Mouse (Mus musculus): ENCODE data around the gene Fip1l1. TPM values are rescaled to one million over a fixed set of nuclear protein-coding genes. Genes with fewer than 3 reads are reported as not detected.
A peak's percentile ranks its signal among the peaks of the same experiment; 100 is the strongest.

Fip1l1 gene
- total RNA-seq (2021): 10 to 100 TPM; 26.0 to 29.8 TPM

GRCm38 (mm10) chr5:74535240-74536021 is at the start of gene Fip1l1:
TSS of gene Fip1l1 (plus strand) at chr5:74535449.
- peak; percentile 89 to 95 for DNase-seq
- intact Hi-C loops (cut with DNase I): loop anchor here (5.0 kb wide), 1 partner anchor 622 kb away; no protein-coding TSS in a partner anchor

- DNase-seq: no peak
- intact Hi-C loops (cut with DNase I): no loop called here
These were observed 42.5 kb upstream of the Fip1l1 start for GRCm38 (mm10) chr5:74492705-74493104.

DNA sequence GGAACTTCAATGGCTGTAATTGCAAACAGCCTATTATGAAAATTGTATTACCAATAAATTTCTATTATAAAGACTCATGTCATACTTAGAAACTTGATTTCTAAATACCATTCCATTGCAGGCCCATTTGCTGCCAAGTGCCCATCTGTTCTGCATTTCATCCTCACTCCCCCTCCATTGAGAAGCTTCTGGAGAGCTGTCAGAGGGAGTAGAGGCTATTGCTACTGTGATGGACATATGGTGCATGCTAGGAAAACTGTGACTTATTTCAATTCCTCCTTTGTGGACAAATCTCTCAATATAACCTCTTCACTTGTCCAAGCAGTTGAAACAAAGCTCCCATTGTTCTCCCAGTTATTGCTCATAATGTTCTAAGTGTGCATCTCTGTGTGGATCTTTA is 23.6 kb upstream of the Fip1l1 start:
- no peak for DNase-seq
- intact Hi-C loops (cut with DNase I): no loop called here

DNA sequence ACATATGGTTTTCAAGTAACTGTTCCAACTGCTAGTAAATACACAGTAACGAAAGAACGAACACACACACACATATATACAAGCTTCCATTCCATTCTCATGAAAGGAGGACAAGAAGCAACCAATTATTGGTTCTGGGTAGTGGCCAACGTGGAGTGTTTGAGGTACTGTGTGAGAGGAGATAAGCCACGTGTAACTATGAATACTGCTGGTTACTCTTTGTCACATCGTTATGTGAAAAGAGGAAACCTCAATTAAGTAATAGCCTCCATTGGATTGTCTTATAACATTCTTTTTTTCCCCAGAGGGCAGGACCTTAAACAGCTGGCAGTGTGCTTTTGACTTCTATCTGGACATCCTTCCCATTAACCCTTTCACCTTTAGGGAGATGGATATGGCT is 8.2 kb upstream of the Fip1l1 start:
- intact Hi-C loops (cut with DNase I): no loop called here
- no peak for DNase-seq

GRCm38 (mm10) chr5:74530785-74531184 is 4.5 kb upstream of the Fip1l1 start:
- intact Hi-C loops (cut with DNase I): loop anchor here (5.0 kb wide), 2 partner anchors 218 to 512 kb away; partner anchors contain the start of gene Chic2
- DNase-seq: no peak

GRCm38 (mm10) chr5:74531630-74532280 is 3.5 kb upstream of the Fip1l1 start, which contains the start of gene Scfd2:
TSS of gene Scfd2 (minus strand) at chr5:74531759.
- intact Hi-C loops (cut with DNase I): loop anchor here (5.0 kb wide), 2 partner anchors 219 to 511 kb away; partner anchors contain the start of gene Chic2
- DNase-seq: peak; percentile 96

DNA sequence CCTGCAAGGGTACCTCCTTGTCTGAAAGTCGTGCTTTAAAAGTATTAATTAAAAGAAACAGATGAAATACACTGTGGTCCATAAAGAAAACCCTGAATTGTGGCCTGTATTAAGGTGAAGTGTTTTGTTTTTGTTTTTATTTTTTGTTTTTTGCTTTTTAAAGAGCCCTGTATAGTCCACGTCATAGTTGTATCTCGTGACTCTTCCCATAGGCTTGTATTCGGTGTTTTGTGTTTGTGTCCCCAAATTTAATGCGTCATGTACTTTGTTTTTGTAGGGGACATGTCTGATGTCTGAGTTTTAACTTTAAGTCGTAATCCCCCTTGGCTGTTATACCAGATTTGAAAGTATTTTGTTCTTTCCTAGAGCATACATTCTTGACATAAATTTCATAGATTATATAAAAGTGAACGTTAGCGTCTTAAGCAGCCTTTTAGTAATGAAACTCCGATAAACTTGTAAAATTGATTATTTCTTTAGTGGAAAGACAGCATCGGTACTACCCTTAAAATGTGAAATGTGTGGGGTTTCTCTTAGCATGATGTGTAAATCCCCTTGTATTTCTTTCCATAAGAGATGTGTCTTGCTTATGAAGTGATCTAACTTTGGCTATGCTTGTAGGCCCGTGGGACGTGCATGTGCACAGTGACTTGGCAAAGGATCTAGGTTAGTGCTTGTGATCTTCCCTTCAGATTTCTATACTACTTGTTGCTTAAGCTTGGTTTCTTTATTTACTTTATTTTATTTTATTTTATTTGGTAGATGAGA is 1.1 kb downstream of the Fip1l1 start:
- DNase-seq: no peak
- intact Hi-C loops (cut with DNase I): loop anchor here (5.0 kb wide), 1 partner anchor 621 kb away; no protein-coding TSS in a partner anchor

DNA sequence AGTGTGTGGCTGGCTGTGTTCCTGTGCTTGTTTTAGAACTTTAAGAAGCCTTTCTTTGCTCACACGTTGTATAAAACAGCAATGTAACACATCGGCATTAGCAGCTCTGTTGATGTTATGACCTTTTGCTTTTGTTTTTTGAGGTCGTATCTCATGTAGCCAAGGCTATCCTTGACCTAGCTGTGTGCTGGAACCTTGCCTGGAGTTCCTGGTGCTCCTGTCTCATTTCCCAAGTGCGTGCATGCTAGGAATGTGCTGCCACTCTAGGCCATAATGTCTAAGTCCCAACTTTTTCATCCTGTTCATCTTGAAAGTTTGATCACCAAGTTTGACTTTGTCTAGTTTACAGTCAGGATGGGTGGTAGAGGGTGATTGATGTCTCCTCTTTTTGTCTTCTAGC is 10.4 kb downstream of the Fip1l1 start:
- DNase-seq: no peak
- intact Hi-C loops (cut with DNase I): no loop called here

GRCm38 (mm10) chr5:74549566-74549965 is 14.3 kb downstream of the Fip1l1 start:
- DNase-seq: no peak
- intact Hi-C loops (cut with DNase I): no loop called here

DNA sequence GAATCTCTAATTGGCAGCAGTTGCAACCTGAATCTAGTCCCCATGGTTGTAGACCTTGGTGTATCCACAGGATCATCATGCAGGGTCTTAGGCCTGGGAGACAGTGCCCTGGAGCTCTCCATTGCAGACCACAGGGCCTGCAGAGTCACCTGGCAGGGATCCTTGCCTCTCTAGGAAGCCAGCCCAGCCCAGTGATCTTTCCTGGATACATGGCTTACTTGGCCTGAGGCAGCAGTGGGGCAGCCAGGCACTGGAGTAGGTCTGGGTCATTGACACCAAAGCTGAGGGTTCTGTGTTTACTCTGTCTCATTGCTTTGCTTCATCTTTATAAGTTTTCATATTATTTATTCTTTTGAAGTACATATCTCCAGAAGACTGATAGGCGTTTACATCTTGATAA is 25.9 kb downstream of the Fip1l1 start:
- peak in 1 of 2 experiments; percentile 8 for DNase-seq
- intact Hi-C loops (cut with DNase I): no loop called here

DNA sequence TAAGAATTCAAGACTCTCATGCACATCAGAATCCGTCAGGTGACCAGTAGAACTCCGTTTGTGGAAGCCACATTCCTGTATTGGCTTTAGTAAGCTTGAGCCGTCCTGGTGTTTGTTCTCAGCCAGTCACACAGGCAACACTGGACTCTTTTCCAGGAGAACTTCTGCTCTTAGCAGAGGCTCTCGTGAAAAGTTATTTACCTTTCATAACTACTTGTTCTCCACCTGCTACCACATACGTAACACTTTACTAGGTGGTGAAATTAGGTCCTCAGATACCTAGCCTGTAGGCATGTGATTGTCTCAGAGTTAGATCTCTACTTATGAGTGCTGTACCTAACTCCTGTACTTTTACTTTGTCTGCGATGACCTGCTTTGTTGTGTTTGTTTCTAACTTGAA is 36.5 kb downstream of the Fip1l1 start:
- no peak for DNase-seq
- intact Hi-C loops (cut with DNase I): no loop called here

GRCm38 (mm10) chr5:74589133-74589532 is 53.9 kb downstream of the Fip1l1 start:
- DNase-seq: no peak
- intact Hi-C loops (cut with DNase I): no loop called here

GRCm38 (mm10) chr5:74591413-74591812 is 56.2 kb downstream of the Fip1l1 start:
- DNase-seq: no peak
- intact Hi-C loops (cut with DNase I): no loop called here

DNA sequence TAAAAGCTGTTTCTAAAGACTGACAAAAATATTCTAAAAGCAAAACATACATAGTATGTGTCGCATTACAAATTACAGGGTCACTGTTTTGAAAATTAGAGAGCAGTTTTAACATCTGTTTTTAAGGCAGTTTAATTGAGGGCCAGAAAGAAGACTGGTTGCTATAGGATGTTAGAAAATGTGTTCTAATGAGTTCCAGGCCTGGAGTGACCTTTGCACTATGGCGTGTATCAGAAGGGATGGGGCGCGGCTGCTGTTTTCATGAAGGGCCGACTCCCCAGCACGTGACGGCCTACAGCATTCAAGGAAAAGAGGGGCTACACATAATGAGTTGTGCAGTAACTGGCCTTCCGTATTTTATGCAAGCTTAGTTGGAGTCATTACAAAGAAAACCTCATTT is 57.9 kb downstream of the Fip1l1 start:
- no peak for DNase-seq
- intact Hi-C loops (cut with DNase I): no loop called here

GRCm38 (mm10) chr5:74600010-74600409 is 64.8 kb downstream of the Fip1l1 start:
- intact Hi-C loops (cut with DNase I): no loop called here
- no peak for DNase-seq

GRCm38 (mm10) chr5:74601171-74601570 is 65.9 kb downstream of the Fip1l1 start:
- DNase-seq: no peak
- intact Hi-C loops (cut with DNase I): no loop called here

DNA sequence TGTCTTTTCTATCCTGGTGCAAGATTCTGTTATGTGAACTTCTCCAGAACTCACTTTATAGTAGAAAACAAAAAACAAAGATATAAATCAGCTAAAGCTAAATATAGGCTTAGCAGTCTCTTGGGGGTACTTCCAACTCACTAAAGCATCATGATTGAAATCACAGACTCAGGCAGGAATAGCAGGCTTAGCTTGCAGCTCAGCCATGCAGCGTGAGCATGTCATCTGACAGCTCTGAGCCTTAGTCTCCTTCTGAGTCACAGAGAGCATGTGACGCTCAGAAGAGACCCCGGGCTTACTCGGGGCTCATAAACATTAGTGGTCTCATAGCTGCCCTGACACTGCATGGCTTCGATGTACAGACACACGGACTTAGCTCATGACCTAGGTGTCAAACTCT is 66.7 kb downstream of the Fip1l1 start:
- DNase-seq: no peak
- intact Hi-C loops (cut with DNase I): no loop called here

DNA sequence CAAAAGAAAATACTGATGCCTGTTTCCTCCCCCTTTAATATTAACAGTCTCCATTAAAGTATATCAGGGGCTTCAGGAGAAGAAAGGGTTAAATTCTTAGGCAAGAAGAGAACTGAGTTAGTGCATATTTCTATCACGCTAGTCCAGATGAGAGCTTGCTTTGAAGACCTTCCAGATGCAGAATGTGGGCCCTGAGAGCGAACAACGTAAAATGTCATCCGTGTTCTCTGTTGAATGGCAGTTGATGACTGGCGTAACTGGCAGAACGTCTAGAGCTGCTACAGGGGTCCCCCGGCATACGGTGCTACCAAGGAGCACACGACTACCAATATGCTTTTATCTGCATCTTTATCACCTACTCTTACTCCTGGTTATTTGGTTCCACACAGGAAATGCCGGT is 67.1 kb downstream of the Fip1l1 start:
- intact Hi-C loops (cut with DNase I): no loop called here
- DNase-seq: no peak

DNA sequence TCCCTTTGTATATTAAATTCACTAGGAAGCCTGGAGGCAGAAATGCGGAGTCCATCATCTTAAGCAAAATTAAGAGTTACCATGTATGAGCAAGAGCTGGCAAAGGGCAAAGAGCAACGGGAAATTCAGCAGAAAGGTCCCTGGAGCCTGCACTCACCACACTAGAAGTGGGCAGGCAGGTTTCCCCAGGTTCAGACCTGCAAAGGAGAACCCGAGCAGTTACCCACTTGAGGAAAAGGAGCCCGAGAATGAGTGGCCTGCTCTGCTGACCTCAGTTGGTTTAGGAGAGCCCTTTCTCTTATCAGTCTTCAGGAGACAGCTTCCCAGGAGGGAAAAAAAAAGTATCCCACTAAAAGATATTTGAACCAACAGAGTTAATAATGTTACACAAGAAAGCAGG is 68.1 kb downstream of the Fip1l1 start:
- intact Hi-C loops (cut with DNase I): no loop called here
- DNase-seq: no peak

DNA sequence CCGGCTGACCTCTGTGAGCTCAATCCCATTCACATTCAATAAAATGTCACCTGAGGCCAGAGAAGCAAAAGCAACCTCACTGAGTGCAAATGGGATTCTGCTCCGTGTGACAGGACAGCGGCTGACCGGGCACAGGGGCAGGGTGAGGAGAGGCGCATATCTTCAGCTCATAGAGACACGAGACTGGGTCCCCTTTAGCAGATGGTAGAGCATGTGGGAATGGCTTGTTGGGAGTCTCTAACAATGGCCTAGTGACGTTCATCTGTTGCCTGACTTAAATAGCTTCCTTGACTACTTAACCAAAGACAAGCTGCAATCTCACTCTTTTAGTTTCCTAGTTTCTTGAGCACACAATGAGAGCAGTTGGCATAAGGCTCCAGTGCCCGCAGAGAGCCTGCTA is 71.0 kb downstream of the Fip1l1 start:
- intact Hi-C loops (cut with DNase I): no loop called here

GRCm38 (mm10) chr5:74610511-74610910 is 75.3 kb downstream of the Fip1l1 start:
- intact Hi-C loops (cut with DNase I): loop anchor here (5.0 kb wide), 1 partner anchor 178 kb away; no protein-coding TSS in a partner anchor
- DNase-seq: no peak

More for the DNA sequence above, 71.0 kb downstream of the Fip1l1 start:
- DNase-seq: no peak

All from heart, postnatal 36 days (tissue).